Mouse (Mus musculus): ENCODE data around the gene Sec22b.

Sec22b gene

DNA sequence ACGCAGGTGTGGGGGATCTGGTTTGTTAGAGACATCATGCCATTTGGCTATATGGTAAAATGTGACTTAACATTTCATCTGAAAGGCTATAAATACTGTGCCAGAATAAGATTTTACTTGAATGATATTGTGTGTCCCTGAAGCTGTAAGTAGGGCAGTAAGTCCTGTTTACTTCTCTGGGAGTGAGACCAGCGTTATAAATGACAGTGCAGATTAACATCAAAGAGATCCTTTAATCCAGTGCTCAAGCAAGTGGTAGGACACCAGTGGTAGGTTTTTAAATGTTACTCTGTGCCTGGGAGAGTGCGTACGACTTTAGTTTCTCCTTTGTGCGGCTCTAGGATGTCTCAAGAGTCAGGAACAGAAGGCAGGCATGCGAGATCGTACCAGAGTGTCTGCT lies 10.1 kb downstream of the Sec22b start:
- no peak for DNase-seq

DNA sequence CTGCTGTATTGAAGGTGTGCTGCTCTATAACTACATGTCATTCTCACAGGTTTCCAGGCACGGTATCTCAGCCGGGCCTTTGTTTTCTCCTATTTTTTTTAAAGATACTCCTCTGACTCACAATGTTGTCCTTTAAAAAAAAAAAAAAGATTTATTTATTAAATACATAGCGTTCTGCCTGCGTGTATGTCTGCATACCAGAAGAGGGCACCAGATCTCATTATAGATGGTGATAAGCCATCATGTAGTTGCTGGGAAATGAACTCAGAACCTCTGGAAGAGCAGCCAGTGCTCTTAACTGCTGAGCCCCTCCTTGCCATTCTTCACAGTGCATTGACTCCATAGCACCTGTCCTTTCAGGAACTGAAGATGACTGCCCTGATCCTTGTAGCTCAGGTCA lies 14.1 kb downstream of the Sec22b start:
- no peak for DNase-seq

DNA sequence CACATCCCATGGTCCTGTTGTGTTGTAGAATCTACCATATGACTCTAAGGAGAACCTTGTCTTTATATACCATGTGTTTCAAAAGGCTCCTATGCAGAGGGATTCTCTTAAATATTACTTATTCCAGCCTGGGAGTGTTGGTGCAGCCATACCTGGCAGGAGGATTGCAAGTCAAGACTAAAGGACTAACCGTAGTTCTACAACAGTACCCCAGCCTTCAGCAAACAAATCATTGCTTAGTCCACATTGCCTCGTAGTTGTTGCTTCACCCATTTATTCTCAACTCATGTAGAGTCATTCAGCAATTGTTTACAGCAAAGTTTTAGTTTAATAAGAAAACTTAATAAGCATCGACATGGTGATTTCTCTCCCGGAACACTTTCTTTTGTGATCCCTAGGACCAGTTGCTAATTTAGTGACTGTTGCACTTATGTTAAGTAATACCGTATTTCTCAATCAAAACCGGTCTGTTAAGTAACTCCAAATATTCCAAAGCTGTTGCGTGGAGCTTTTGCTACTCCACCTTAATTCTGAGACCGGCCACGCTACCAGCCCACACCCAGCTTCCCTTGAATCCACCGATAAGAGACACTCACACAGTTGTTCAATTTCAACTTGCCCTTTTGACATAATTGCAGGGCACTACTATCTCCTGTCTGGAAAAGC lies 18.0 kb downstream of the Sec22b start:
- no peak for DNase-seq

DNA sequence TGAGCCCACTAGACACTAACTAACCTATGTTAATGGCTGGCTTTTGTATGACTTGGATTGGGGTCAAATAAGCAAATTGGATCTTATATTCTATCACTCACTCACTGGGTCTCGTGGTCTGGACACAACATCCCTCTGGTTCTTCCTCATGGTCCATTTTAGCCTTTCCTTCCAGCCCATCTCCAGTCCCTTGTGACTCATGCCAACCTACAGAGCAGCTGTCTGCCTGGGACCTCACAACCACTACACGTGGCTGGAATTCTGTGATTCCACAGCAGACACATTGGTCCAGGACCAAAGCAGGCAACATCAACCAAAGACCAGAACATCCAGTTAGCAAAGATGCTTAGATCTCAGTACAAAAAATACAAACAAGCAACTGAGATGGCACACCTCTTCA lies 24.3 kb downstream of the Sec22b start:
- DNase-seq, result no peak

DNA sequence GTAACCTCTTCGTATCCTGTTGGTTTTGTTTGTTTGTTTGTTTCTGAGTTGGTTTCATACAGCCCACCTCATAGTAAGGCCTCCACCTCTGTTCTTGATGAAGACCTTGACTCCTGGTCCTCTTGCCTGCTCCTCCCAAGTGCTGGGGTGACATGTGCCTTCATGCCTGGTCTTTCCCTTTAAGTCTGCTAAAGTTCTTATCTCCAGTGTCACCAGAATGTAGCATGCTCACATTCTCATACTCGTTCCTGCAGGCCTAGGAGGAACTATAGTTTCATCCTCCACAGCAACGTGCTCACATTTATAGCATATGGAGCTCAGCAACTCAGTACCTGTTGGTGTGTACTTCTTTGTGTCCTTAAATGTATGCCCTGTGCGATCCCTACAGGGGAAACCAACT lies 26.3 kb downstream of the Sec22b start:
- DNase-seq, result no peak

DNA sequence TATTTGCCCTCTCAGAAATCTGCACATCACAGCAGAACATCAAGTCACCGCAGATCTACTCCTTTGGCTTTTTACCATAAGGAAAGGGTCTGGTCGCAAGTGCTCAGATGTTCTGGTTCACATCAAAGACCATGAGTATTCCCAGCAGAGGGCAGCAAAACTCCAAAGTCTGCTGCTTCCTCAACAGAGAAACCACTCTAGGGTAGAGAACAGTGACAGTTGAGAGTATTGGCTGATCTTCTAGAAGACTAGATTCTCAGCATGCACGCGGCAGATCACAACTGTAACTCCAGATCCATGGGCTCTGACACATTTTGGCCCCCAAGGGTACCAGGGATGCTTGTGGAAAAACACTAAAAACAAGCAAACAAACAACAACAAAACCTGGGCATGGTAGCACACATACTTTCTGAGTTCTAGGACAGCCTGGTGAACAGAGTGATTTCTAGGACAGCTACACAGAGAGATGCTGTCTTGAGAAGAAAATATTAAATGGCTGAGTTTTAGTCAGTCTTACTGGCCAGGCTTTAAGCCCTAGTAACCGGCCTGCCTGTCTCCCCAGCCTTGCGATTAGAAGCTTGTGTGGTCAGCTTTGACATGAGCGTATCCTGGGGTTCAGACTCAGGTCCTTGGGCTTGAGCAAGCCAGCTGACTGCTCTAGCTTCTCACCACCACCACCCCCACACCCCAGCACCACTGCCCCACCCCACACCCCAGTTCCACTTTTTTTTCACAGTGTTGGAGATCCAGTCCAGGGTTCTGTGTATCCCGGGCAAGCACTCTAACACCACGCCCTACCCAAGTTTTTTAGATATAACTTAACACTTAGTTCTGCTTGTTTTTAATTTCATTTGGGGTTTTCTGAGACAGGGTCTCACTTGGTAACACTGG lies 28.2 kb downstream of the Sec22b start:
- peak; percentile 77 for DNase-seq

DNA sequence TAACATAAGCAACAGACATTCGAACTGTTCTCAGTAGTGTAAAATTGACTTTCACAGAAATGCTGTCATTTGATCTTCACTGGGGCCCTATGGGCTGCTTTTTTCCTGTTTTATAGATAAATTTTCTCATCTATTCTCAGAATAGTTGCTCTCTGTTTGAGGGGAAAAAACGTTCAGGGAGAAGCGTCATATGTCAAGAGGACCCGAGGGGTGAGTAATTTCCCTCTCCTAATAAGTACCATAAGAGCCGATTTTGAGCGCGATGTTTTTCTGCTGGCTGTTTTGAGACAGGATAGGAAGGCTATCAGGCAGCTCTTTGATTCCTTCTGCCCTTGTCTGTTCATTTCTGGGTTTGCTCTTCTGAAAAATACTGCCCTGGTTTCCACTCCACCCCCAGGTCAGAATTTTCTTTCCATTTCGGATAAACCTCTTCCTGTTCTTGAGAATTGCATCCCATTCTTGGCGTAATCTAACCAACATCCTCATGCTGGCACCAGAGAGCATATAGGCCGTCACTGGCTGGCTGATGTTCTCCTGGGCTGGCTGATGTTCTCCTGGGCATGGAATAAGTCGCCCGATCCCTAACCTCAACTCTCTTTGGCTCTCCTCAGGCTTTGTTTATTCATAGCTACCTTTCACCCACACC lies 29.3 kb downstream of the Sec22b start:
- DNase-seq, result no peak

DNA sequence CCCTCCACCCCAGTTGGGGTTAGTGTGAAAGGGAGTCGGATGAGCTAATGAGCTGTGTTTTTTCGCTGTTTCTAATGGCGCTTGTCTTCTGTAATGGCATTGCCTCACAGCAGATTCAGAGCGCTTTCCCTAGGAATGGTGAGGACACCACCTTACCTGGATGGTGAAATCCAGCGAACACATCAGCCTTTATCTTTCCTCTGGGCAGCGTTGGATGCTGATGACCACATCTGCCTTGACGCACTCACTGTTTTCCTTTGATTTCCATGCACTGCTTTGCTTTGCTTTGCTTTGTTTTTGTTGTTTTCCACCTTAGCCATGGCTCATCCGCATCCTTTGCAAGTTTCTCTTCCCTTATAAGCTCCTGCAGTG lies 29.8 kb downstream of the Sec22b start:
- no peak for DNase-seq

DNA sequence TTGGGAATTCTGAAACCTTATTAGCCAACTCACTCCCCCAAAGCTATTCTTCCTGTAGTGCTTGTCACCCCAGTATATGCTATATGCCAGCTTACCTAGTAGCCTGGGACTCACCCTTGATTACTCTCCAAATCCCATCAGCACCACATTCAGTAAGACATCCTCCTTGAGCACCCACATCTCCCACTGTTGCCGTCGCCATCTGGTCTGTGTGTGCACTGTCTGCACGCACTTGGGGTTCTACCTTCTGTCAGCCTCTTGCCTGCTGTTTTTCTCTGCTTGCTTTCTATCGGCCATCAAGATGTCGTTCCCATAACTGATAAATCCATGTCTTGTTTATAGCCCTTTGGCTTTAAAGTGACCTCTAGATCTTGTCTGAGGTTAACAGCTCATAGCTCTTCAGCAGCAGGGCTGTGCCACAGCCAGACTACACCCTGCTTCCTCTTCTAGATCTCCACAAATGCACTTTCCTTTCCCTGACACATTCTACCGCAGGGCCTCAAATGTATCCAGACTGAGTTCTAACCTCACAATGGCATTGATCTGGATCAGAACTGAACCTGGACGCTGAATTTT lies 30.4 kb downstream of the Sec22b start:
- DNase-seq, result no peak

DNA sequence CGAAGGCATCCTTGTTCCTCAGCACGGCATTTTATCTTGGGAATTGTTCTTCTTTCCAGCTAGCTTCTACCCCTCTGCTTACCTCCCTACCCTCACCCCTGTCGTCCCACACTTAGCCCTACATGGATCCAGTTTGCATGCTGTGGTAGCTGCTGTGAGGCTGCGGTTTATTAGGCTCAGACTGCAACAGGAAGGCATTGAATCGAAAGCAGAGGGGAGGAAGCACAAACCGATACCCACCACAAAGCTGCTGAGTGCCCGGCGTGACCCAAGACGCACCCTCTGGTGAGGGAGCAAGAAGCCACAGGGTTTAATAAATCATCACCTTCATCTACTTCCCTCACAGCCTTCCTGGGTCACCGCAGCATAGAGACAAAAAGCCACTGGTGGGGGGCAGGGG lies 31.1 kb downstream of the Sec22b start:
- peak; percentile 39 for DNase-seq

DNA sequence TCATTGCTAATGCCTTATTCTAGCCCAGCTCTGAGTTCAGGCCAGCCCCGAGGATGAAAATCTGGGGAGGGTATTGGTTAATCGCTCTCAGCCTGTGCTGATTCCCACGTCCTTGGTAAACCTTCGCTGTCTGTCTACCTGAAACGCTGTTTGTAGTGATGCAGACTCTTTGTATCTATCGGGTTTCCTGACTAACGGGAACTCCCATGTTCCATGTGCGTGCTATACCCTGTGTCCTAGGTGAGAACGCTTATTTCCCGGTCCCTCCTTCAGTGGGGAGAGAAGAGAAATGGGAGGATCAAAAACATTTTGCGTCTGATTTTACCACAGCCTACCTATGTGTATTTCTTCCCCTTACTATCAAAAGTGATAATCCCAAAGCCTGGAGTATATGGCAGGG lies 31.8 kb downstream of the Sec22b start:
- DNase-seq, result no peak

DNA sequence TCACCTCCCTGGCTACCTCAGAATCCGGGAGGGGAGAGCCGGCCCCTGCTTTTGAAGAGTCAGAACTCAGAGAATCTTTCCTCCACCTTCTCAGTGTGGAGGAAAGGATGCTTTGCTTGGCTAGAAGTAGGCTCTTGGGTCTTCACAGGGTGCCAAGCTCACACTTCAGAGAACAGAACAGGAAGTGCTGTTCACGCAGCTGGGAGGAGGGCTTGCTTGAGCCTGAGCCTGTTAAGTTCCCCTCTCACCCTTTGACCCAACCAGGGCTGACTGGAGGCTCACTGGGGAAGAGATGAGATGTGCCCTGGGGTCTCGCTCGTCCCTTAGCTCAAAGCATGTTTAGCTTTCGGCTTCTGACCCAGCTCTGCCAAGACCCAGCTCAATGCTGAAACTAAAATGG lies 32.3 kb downstream of the Sec22b start:
- DNase-seq, result no peak

DNA sequence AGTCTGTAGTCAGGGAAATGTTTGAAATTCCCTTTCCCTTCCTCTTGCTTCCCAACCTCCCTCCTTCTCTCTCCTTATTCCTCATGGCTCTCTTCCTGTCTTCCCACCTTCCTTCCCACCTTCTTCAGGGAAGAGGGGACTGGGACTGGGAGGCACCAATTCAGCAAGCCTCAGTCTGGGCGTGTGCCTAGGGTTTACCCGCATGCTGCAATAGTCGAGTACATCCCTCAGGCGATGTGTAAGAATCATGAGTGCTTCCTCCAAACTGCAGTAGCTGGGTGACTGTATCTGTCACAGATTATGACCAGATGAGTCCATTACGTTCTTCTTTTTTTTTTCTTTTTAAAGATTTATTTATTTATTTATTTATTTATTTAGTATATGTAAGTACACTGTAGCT lies 32.8 kb downstream of the Sec22b start:
- no peak for DNase-seq

DNA sequence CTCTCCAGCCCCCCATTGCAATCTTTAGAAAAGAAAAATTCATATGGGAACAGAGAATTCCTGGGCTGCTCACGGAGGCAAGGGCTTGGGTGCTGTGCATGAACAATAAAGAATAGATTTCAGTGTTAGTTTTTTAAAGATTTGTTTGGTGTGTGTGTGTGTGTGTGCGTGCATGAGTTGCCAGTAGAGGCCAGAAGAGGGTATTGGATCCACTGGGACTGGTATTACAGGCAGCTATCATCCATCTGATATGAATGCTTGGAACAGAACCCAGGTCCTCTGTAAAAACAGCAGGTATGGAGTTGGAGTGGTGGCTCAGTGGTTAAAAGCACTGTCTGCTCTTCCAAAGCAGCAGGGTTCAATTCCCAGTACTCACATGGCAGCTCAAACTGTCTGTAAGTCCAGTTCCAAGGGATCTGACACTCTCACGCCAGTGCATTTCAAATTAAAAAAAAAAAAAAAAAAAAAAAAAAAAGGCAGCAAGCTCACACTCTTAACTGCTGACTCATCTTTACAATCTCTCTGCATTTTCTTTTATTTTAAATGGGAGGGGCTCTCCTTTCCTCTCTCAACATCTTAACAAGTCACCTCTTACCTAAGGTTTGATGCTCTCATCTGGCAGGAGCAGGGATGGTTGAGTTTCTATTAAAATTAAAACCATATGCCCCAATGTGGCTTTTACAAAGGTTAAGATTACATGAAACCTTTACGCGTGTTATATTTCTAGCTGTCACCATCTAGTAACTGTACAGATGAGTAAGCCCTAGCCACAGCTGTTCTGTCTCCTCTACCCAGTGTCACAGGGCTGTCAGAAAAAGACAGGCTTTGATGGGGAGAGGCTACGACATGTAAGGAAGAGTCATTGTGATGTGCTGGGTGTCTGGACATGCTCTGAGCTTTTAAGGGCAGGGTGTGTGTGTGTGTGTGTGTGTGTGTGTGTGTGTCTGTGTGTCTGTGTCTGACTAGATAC lies 33.6 kb downstream of the Sec22b start:
- DNase-seq, result no peak

DNA sequence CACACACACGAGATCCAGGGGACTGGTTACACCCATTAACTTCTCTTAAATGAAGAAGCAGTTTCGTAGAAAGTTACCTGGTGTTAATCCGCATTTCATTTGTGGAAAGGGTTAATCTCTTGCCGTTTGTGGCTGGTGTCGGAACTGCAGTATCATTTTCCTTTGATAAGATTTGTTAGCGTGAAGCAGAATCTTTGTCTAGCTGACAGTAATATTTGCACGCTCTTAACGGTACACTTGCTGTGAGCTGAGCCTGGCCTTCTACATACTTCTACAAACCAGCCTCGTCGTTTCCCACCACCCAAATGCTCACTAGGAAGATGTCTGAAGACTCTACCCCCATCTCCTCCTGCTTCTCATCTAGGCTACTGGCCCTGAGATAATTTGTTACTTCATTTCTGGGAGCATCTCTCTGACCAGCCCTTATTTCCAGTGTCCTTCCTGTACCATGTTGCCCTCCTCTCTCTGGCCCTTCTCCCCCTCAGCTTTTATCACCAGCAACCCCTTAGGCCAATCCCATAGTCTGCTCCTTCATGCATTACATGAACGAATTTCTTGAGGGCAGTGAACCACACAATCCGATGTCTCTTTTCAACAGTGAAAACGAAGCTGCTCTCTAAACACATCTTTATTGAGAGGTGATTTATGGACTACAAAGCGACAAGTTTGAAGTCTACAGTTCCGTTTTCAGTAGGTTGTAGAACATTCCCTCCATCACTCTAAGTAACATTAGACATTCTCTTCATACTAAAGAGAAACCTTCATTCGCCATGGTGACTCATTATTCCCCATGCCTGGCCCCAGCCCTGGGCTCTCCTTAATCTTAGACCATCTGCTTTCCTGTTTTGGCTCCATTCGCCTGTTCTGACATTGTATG lies 36.3 kb downstream of the Sec22b start:
- DNase-seq, result no peak

DNA sequence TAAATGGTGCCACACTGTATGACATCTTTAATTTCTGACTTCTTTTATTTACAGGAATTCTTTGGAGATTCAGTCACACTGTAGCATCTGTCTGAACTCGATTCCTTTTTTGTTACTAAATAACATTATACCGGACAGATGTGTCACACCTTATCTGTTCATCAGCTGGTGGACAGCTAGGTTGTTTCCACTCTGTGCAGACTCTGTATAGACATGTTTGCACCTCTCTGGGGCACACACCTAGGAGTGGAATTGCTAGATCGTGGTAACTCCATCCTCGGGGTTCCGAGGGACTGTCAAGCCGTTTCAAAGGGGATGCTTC lies 36.9 kb downstream of the Sec22b start:
- DNase-seq, result no peak

DNA sequence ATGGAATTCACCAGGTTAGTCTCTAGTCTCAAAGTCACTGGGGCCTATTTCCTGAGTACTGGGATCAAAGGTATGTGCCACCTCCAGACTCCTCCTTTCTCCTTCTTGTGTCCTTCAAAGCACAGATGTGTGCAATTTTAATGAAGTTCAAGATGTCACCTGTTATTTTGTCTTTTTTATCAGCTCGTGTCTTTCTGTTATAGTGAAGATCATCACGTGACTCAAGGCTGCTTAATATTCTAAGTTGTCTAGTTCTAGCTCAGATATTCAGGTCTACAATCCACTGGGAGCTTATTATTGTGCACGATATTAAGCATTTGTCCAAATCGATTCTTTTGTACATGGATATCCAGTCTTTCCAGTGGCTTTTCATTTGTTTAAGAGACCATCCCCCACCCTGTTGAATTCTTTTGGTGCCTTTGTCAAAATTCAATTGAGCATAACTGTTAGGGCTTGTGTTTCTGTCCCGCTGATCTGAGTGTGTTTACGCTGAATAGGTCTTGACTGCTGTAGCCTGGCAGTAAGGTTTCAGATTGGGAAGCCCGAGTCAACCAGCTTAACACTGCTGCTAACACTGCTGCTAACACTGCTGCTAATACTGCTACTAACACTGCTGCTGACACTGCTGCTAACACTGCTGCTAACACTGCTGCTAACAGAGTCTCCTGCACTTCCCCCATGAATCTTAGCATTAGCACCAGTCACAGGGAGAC lies 38.0 kb downstream of the Sec22b start:
- DNase-seq, result no peak

DNA sequence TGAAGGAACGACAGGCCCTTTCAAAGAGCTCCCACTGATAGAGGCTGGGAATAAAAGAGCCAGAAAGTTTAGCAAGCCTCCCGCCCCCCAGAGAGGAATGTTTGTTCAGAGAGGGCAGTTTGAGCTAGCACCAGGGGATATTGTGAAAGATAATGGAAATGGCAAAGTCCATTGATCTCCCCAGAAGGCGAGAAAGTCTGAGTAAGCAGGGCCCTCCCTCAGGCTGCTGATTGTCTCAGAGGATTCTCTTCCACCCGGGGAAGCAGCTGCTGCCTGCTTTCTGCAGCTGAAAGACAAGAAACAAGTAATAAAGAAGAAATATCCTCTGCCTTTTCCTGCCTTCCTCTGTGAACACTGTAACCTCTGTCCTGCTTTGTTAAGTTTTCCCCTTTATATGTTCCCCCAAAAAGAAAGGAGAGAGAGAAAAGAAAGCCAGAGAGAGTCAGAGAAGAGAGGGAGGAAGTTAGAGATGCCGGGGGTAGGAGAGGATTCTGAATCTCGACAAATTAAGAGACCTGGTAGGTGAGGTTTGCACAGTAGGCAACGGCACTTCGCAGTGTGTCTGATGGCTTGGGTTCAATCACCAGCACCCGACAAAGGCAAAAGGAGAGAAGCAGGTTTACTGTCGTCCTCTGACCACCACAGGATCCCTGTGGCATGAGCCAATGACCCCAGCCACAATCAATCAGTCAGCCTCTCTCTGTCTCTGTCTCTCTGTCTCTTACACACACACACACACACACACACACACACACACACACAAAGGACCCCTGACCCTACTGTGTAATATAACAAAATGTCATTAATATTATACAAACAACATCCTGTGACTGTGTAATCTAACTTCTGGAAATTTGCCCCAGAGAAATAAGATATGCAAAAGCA lies 38.9 kb downstream of the Sec22b start:
- DNase-seq, result peak; percentile 27

DNA sequence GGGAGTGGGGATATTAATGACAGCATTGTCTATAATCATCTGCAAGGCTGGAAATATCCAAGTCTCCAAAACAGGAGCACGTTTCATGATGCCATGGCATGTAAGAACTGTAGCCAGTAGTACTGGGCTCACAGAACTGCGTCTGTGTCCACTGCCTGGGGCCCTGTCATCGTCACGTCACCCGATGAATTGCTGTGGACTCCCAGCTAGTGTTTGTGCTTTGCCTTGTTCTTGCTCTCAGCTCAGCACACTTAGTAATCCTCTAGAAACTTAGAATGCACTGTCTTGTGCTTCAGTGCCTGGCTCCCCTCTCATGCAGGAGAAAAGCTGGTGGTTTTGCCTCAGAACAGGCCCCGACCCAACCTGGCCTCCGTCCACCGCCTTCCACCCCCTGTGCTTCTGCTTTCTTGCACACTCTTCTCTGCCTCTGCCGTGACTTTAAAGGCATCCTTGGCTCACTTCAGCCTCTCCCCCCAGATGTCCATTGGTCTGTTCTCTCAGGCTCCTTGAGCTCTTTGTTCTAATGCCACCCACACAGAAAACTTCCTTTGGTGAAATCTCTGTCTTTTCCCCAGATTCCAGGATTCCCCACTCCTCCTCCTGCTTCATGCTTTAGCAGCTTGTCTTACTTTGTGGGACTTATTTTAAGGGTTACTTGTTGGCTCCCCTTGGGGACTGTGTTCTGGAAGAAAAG lies 39.7 kb downstream of the Sec22b start:
- DNase-seq, result no peak

All from liver (tissue).